Mouse (Mus musculus) kidney, postnatal 10 days (tissue): ENCODE measurements around the gene Rab12.

Source experiments
- DNase-seq: peaks from one replicate; pipeline ENCODE4 v3.0.0; 2021; ENCODE audit warnings: mixed read lengths

Gene Rab12

DNA sequence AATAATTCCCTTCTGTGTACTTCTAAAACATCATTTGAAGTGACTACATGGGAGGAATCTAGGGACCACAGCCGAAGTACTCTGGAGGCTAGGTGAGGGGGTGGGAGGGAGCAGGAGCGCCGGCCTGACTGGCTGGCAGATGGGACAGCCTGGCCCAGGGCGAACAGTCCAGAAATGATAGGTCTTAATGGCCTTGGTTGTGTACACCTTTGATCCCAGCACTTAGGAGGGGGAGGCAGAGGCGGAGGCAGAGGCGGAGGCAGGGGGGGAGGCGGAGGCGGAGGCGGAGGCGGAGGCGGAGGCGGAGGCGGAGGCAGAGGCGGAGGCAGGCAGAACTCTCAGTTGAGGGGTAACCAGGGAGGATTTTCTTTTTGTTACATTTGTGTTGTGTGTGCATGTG, 20.9 kb downstream of the Rab12 start:
- DNase-seq: no peak

DNA sequence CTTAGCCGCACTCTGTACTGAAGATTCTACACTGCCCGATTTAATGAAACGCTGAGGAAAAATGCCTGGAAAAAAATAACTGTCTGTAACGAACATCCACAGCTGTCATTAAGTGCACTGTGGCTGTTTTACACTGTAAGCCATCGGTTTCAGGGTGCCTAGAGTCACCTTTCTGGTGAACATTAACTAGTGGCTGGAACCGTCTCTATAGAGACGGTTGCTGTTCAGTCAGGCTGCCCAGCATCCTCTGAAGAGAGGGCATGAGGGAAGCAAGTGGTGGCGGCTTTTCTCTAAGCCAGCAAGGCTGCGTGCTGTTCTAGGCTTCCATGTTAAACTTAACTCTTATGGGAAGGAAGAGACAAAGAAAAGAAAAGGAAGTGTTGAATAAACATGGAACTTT, 22.9 kb downstream of the Rab12 start:
- no peak for DNase-seq

DNA sequence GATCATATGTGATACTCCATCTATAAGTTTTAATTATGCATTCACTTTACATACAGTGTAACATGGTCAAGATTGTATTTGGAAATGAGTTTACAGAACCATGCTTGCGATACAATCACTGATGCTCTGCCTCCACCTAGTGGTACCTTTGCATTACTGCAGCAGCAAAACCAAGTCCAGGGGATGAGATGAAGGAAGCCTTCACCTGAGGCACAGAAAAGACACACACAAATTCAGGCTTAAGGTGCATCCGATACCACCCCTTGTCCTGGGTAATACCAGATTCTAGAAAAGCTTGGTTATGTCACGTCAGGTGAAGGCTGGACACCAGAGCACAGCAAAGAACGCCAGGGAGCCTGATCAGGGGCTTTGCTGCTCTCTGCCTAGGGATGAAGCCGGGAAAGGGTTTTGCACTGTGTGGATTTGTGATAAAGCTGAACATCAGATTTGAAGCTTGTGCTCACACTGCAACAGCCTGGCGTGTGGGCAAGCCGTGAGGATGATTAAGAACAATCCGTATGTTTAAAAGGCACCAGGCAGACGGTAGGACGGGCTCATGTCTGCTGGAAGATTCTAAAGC, 29.4 kb downstream of the Rab12 start:
- peak; percentile 67 for DNase-seq

DNA sequence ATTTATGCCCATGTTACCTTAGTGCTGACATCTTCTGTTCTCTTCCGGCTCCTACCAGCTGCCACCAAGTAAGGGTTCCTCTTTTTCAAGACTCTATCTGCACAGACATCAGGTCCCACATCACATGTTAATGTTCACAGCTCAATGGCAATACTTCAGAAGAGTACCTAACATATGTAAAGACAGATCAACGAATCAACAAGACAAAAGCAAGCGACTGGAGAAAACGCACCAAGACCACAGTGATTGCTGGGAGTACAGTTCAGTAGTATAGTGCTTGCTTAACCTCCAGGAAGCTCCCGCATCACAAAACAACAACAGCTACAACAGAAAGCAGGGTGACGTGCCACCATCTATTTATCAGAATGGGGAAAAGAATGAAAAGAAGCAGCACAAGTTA, 33.0 kb downstream of the Rab12 start:
- DNase-seq: no peak

DNA sequence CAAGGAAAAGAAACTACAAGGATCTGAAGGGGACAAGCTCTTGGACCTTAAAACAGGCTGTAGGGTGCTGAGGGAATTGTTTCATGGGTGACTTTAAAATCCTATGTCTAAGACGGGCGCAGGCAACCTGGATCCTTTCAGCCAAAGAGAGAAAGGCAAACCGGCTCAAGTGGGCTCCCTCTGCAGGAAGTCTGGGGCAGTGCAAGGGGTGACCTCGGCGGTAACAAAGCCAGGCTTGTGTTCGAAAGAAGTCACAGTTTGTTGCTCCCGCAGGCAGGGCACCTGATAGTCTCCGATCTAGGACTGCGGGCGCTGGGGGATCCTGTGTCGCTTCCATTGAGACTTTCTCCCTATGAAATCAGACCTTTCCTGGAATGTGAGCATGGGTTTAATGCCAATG, 33.8 kb downstream of the Rab12 start:
- DNase-seq: peak; percentile 83

DNA sequence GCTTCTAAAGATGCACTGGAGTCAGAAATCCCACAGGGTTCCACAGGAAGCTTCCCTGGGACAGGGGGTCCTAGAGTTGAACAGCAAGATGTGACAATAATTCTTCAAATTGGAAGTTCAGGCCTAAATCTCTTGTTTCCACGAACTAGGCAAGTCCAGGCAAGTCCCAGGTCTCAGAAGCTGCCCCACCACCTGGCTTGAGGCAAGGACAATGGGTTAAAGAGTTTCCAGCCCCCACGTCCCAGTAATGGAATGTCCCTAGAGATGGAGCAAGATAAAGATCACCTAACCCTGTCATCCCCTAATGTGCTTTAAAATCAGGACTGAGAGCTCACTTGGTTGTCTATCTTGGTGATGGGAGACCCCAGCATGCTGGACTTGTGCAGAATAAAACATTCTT, 34.6 kb downstream of the Rab12 start:
- DNase-seq: no peak

DNA sequence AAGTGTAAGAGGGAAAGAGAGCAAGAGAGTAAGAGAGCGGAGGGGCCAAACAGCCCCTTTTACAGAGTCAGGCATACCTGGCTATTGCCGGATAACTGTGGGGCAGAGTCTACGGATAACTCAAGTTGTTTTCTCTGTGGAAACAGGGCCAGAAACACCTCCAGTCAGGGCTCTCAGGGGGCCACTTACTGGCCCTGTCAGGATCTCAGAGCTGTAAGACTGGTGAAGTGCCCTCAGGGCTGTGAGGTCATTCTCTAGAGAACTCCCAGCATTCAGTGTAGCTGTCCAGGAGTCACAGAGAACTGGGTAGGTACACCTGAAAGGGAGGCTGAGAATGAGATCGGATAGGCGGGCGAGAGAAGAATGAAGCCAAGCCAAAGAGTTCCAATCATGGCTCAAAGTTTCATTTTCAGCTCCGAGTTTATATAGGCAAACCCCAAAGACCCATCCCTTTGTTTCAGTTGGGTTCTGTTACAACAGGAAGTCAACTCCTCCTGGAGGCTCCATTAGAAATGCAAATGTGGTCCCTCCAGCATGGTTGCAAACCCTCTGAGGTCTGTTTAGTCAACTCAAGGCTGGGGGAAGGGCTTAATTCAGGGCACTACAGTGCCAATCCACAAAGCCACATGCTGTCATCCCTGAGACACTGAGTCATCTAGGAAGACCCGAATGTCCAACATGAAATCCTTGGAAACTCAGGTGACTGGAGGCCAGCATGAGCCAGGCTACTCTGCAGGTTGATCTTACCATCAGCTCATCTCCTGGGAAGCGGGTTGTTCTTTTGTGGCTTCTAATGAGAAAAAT, 35.7 kb downstream of the Rab12 start:
- no peak for DNase-seq

DNA sequence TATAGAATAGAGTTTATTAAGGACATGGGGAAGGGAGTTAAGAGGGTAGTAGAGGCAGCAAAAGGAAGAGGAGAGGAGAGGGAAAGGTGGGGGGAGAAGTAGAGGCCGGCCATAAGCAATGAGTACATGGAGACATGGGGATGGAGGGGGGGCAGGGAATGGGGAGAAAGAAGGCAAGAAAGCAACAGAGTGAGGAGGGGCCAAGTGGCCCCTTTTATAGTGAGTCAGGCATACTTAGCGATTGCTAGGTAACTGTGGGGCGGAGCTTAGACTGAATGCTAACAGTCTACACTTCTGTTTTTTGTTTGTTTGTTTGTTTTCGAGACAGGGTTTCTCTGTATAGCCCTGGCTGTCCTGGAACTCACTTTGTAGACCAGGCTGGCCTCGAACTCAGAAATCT, 38.2 kb downstream of the Rab12 start:
- DNase-seq: no peak

DNA sequence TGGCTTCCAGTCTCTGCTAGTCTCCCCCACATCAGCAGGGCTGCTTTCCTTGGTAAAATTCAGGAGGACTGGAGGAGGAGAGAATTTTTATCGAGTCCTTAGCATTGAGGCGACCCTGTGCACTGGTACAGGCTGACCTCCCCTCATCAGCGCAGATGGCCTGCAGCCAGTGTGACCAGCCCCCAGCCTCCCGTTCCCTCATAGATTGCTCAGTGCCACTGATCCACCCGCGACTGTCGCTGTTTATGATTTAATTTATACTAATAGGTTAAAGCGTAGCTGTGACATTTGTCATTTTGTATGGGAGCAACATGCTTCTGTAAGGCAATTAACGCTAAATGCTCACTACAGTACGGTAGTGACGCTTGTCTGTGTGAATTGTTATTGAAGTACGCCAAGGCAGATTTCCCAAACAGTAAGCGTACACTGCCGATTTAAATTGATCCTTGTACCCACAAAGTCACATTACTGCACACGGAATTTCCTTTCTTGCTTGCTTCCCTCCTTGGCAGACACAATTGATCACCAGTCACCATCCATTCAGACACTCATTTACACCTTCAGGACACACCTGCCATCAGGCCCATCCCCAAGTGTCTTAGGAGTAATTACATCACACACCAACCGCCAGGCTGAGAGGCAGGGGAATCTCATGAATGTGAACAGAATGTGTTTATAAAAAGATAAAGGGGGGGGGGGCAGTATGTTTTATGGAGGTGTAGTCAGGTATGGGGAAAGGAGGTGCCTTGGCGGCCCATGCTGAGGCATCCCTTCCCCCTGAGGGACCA, 38.8 kb downstream of the Rab12 start:
- no peak for DNase-seq

DNA sequence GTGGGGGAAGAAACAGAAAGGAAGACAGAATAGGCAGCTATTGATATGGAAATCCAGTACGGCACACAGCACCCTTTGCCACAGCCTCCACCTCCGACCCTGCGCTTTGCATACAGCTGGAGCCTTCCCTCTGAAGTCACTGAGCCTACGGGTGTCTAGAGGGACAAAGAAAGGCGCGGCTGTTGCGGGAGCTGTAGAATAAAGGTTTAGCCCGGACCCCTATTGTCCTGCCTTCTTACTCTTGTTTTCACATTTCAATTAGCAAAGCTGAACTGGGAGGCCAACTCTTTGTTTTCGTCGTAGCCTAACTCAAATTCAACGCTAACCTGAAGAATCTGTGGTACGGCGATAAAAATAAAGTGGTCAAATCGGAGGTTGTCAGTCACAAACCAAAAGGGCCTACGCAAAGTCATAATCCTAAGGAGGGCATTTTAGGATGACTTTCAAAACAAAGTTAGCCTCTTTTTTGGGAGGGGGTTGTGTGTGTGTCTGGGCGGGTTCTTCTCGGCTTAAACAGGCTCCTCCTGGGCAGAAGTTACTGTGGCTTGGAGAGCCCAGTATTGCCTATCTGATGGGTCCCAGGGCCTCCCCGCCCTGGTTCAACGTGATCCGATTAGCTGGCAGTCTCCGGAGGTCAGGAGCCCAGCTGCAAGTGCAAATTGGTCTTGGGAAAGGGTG, 39.6 kb downstream of the Rab12 start:
- no peak for DNase-seq

DNA sequence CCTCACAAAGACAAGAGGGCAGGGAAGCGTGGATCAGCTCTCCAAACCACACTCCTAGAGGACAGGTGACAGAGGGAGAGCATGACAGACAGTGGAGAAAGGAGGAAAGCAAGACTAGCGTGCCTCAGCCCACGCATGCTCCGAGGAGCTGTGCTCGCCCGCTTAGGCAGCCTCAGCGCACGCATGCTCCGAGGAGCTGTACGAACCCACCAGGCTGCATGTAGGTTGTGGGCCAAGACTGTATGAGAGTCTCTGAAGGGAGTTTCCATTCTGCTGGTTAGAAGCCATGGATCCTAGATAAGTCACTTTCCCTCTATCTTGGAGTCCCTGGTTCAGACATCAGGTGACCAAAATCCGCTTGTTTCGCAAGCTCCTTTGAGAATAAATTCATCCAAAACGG, 40.2 kb downstream of the Rab12 start:
- no peak for DNase-seq

DNA sequence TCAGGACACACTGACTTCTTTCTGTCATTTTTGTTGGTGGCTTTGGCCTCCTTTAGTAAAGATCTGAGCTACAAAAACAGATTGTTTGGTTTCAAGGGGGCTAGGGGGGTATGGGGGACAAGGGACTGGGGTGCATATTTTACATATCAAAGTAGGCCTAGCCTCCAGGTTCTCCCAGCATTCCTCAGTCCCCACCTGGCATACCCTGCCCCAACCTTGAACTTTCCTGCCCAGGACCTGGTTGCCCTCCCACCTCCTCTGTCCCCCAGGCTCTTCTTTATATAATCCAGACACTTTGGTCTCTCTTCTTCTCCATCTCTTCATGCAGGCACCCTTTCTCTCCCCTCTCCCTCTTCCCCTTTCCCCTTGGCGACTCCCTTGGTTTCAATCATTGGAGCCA, 46.3 kb downstream of the Rab12 start:
- DNase-seq: no peak

DNA sequence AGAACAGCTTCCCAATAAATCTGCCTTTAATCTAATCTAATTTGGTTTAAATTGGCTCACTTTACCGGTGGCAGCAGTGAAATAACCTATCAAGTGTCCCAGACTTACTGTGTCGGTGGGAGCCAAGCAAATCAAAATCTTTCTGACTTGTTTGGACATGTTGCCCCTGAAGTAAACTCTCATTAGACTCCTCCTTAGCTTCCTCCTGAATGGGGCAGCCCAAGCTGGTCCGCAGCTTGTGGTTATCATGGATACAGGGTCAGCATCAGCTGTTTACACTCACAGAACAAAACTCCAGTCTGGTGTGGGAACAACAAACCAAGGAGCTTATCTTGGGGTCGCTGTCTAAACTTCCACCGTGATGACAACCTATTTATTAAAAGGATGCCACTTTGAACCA, 47.8 kb downstream of the Rab12 start:
- no peak for DNase-seq

DNA sequence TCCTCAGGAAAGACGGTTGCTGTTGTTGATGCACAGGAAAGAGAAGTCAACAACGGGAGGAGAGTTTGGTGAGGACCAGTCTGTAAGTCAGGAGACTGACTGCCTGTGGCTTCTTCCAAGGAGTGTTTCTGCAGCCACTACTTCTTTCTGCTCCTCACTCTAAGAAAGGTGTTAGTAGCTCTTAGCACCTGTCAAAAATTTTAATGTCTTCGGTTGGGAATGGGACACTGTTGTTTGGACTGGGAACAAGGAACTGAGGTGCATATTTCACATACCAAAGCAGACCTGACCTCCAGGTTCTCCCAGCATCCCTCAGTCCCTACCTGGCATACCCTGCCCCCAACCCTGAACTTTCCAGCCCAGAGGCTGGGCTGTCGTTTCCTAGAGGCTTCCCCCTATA, 48.3 kb downstream of the Rab12 start:
- no peak for DNase-seq

DNA sequence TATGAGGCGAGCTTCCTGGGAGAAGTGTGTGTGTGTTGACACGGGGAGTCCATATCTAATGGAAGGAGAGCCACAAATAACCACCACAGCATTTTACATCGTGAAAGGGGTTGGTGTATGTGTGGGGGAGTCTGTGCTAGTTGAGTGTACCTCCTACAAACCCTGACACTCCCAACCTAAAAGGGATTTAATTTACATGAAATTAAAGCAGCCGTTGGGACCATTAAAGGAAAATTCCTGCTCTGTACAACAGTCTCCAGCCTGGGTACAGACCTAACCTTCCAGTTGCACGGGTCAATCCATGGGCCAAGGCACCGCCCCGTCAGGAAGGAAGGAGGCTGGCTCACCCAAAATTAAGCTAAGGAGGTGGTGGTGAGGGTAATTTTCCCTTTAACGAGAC, 49.5 kb downstream of the Rab12 start:
- no peak for DNase-seq

DNA sequence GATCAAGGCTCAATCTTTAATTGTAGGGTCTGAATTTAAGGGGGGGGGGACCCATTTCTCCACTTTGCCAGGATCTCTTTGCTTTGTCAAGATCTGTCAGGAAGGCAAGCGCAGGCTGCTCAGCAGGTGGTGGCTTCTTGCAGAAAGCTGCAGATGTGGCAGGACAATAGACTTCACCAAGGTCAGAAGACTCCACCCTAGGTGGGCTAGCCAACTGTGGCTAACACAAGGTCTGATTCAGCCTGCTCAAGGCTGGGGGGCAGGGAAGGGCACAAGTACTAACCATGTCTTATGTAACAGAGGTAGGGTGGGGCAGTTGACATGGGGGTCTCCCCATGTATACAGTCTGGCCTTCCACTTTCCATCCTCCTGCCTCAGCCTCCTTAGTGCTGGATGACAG, 62.3 kb downstream of the Rab12 start:
- no peak for DNase-seq

DNA sequence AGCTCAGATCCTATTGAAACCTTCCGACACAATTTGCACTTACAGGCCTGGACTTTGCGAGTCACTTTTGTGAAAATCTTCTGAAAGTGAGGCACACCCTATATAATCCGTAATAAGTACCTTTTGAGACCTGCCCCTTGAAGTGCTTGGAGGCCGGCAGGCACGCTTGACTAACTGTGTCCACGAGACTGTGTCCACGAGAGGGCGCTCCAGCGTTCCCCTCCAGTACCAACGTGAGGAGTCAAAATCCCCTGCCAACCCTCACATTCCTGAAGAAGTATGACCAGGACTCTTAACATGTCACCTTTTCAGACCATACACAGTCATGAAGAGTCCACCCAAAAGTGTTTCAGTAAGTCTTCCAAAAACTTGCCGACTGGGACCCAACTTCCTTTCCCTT, 68.4 kb downstream of the Rab12 start:
- DNase-seq: peak; percentile 94

DNA sequence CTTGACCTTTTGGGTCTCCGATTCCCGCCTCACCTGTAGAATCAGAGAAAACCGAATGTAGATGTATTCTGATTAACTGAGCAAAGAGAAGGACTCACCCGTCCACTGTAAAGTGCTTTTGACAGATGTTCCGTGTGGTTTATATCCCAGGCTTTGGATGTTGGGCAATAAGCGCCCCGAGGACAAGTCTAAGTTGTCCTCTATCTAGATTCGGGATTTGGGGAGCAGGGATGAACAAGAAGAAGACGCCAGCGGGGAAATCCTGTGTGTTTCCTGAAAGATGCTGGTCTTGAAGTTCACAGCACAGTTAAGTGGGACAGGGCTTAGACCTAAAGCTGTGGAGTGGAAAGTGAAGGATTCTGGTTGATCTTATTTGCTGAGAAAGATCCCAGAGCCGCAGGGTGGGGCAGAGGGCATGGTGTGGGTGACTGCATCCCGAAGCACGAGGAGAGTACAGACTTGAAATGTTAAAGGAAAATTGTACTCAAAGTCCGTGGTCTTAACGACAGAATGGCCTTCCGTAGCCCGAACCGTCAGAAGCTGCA, 68.9 kb downstream of the Rab12 start:
- DNase-seq: no peak

DNA sequence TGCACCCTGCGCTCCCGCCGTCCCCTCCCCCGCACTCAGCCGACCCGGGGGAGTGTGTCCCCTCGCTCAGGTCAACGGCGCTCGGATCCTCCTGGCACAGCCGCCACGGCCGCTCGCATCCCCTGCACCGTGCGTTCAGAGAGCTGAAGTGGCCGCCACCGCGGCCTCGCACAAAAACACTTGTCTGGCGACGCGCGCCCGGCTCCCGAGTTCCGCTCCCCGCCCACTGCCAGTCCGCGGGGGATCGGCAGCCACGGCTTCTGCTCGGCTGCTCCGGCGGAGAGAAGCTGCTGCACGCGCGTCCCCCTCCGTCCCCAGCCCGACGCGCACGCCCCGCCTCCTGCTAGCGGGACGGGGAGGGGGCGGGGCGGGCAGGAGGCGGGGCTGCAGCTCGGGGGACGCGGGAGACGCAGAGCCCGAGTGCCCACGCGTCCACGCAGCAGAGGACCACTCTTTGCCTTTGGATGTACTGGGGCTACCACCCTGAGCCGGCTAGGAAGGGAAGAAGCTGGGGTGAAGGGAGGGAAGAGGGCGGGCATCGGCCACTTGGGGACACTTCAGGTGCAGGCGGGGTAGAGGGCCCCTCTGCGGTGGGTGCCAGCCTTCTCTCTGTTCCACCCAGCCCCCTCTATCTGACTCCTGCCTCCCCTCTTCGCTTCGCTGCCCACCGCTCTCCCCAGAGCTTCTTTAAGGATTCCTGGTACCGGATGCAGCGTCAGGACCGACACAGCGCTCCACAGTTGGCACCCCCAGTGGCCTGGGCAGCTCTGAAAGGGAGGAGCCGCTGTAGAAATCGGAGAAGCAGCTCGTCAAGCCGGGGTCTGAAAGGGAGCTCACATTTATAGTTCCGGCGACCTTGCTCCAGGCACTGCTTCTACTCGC, 69.8 kb downstream of the Rab12 start, which contains the start of gene Mtcl1:
Gene Mtcl1 (minus strand): TSS at position 291 of the 882 bp plus-strand sequence.
- peak; percentile 84 for DNase-seq

DNA sequence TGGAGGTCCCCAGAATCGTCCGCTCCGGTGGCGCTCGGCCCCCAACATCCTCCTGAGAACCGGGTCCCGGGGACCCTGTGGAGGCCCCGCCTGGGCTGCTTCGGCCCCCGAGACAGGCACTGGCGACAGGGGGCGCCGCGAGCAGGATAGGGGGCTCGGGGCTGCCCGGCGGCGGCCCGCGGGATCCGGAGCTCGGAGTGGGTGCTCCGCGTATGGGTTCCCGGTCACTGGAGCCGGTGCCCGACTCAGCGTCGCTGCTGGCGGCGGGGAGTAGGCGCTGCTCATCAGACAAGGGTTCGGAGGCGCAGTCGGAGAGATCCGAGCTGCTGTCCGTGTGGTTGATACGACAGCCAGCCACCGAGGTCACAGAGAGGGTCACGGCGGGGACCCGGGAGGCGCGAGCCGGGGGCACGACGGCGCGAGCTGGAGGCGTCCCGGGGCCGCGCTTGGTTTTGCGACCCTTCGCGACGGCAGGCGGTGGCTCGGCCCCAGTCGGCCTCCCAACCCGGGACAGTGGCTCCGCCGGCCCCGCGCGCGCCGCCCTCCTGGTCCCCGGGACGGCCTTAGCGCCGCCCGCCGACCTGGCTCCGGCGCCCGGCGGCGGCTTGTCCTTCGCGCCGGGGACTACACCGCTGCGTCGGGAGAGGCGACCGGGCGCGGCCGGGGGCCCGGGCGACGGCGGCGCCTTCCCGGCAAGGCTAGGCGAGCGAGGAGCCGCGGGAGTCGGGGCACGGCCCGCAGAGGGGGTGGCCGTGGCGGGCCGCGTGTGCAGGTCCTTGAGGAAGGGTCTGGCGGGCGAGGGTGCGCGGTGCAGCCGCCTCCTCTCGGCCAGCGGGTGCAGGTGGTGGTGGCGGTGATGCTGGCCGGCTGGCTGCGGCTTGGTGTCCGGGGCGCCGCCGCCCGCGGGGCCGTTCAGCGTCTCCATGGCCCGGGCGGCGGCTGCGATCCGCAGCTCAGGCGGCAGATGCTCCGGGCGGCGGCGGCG, 70.8 kb downstream of the Rab12 start:
- peak; percentile 69 for DNase-seq

DNA sequence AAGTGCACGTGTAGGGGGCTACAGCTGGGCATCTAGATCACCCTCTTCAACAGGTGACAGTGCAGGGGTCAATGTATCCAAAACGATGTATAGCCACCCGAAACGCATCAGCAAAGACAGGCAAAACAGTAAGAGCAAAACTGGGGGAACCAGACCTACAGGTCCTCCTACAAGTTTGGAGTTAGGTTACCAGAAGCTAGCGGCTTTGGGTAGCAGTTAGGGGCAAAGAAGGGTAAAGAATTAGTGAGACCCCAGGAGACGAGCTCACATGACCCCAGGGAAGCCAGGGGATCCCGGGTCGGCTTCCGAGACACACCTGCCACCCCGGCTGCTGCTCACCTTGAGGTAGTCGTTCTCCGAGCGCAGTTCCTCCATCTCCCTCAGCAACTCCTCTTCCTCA, 71.6 kb downstream of the Rab12 start:
- no peak for DNase-seq
